Mouse (Mus musculus) MEL (cell line): ENCODE data around the gene Spout1. TPM values are rescaled to one million over a fixed set of nuclear protein-coding genes. Genes with fewer than 3 reads are reported as not detected.
"Not testable (repeated sequence)": the region's sequence is repeated elsewhere in the genome, so short reads cannot be mapped to it uniquely, and the experiment has no call there.

Source experiments
- DNase-seq: peaks from one replicate; pipeline ENCODE4 v3.0.0; 2011; ENCODE audit warnings: low read depth, low spot score
- H3K27ac ChIP-seq: 2 replicates; pipeline ENCODE4 v1.5.1; 2012; ENCODE audit warnings: low read depth, mild to moderate bottlenecking, control low read depth, low read length, moderate library complexity; ENCODE audit not compliant: control insufficient read depth
- H3K27me3 ChIP-seq, 2 experiments: fragments of 150-350 bp in 1 of 2; sonication (generic) in 1 of 2; 2 replicates each; pipeline ENCODE4 v1.6.1; 2012; ENCODE audit warnings: low read length in 2 of 2, mild to moderate bottlenecking in 2 of 2, improper control_type of control experiment in 1 of 2, moderate library complexity in 1 of 2; ENCODE audit not compliant: insufficient read depth in 2 of 2, control insufficient read depth in 1 of 2
- H3K36me3 ChIP-seq, 2 experiments: 2 replicates each; pipeline ENCODE4 v1.6.1; 2012 to 2014; ENCODE audit warnings: low read length in 2 of 2, improper control_type of control experiment in 1 of 2, inconsistent platforms in 1 of 2, mild to moderate bottlenecking in 1 of 2; ENCODE audit not compliant: insufficient read depth in 2 of 2, control insufficient read depth in 1 of 2
- H3K4me1 ChIP-seq, 2 experiments: fragments of 150-350 bp in 1 of 2; sonication (generic) in 1 of 2; 2 replicates each; pipeline ENCODE4 v1.6.1; 2012; ENCODE audit warnings: low read length in 2 of 2, improper control_type of control experiment in 1 of 2, mild to moderate bottlenecking in 1 of 2; ENCODE audit not compliant: insufficient read depth in 2 of 2, control insufficient read depth in 1 of 2
- H3K4me3 ChIP-seq, 2 experiments: fragments of 150-350 bp in 1 of 2; sonication (generic) in 1 of 2; 2 replicates each; pipeline ENCODE4 v1.5.1; 2012; ENCODE audit warnings: low read depth in 2 of 2, low read length in 2 of 2, mild to moderate bottlenecking in 2 of 2, moderate library complexity in 2 of 2, control low read depth in 1 of 2, improper control_type of control experiment in 1 of 2; ENCODE audit not compliant: control insufficient read depth in 1 of 2, insufficient read depth in 1 of 2
- H3K79me2 ChIP-seq: 2 replicates; pipeline ENCODE4 v1.6.1; 2012; ENCODE audit warnings: mild to moderate bottlenecking, low read length, moderate library complexity; ENCODE audit not compliant: control insufficient read depth, poor library complexity, insufficient read depth
- H3K9ac ChIP-seq: 2 replicates; pipeline ENCODE4 v1.6.1; 2012; ENCODE audit warnings: low read depth, mild to moderate bottlenecking, control low read depth, low read length, moderate library complexity; ENCODE audit not compliant: control insufficient read depth, poor library complexity, severe bottlenecking
- H3K9me3 ChIP-seq: fragments of 150-350 bp; sonication (generic); replicated peaks from 2 replicates; pipeline ENCODE4 v1.6.1; 2012; ENCODE audit warnings: mild to moderate bottlenecking, low read length, improper control_type of control experiment, moderate library complexity; ENCODE audit not compliant: insufficient read depth
- CTCF ChIP-seq, 3 experiments: IDR thresholded peaks in 2 of 3; conservative IDR thresholded peaks in 1 of 3; 2 replicates each; pipeline ENCODE4 v1.5.1; 2011 to 2012; ENCODE audit warnings: low read length in 3 of 3, low read depth in 2 of 3, mild to moderate bottlenecking in 2 of 3, improper control_type of control experiment in 1 of 3, inconsistent platforms in 1 of 3, mixed read lengths in 1 of 3, moderate library complexity in 1 of 3; ENCODE audit not compliant: control insufficient read depth in 1 of 3, insufficient read depth in 1 of 3, poor library complexity in 1 of 3, severe bottlenecking in 1 of 3
- E2F4 ChIP-seq: IDR thresholded peaks from 2 replicates; pipeline ENCODE4 v1.6.1; 2011; ENCODE audit warnings: low read depth, low read length, improper control_type of control experiment, borderline replicate concordance
- ETS1 ChIP-seq: IDR thresholded peaks from 2 replicates; pipeline ENCODE4 v1.6.1; 2012; ENCODE audit warnings: low read depth, mild to moderate bottlenecking, inconsistent platforms, low read length, improper control_type of control experiment, moderate library complexity
- GABPA ChIP-seq: IDR thresholded peaks from 2 replicates; pipeline ENCODE4 v1.6.1; 2012; ENCODE audit warnings: low read depth, mild to moderate bottlenecking, inconsistent platforms, low read length, improper control_type of control experiment, moderate library complexity
- HCFC1 ChIP-seq: IDR thresholded peaks from 2 replicates; pipeline ENCODE4 v1.6.1; 2012; ENCODE audit warnings: low read depth, mild to moderate bottlenecking, inconsistent platforms, low read length, improper control_type of control experiment, moderate library complexity
- MAZ ChIP-seq: IDR thresholded peaks from 2 replicates; pipeline ENCODE4 v1.6.1; 2012; ENCODE audit warnings: low read depth, mild to moderate bottlenecking, inconsistent platforms, low read length, improper control_type of control experiment
- MYB ChIP-seq: IDR thresholded peaks from 2 replicates; pipeline ENCODE4 v1.6.1; 2011; ENCODE audit warnings: mild to moderate bottlenecking, low read depth, low read length, improper control_type of control experiment
- POLR2A ChIP-seq, 2 experiments: IDR thresholded peaks; 2 replicates each; pipeline ENCODE4 v1.6.1; 2011 to 2012; ENCODE audit warnings: low read length in 2 of 2, mild to moderate bottlenecking in 2 of 2, control low read depth in 1 of 2, improper control_type of control experiment in 1 of 2, low read depth in 1 of 2, moderate library complexity in 1 of 2; ENCODE audit not compliant: control insufficient read depth in 1 of 2, insufficient read depth in 1 of 2, poor library complexity in 1 of 2
- POLR2AphosphoS2 ChIP-seq: IDR thresholded peaks from 2 replicates; pipeline ENCODE4 v1.6.1; 2011; ENCODE audit warnings: low read length, improper control_type of control experiment
- POLR2AphosphoS5 ChIP-seq: IDR thresholded peaks from 2 replicates; pipeline ENCODE4 v1.6.1; 2012; ENCODE audit warnings: low read depth, borderline replicate concordance, mild to moderate bottlenecking, inconsistent platforms, low read length, moderate library complexity, mixed read lengths
- RCOR1 ChIP-seq: IDR thresholded peaks from 2 replicates; pipeline ENCODE4 v1.6.1; 2012; ENCODE audit warnings: low read depth, mild to moderate bottlenecking, inconsistent platforms, low read length, improper control_type of control experiment
- SIN3A ChIP-seq: IDR thresholded peaks from 2 replicates; pipeline ENCODE4 v1.6.1; 2012; ENCODE audit warnings: low read length, improper control_type of control experiment, inconsistent platforms
- TCF12 ChIP-seq: IDR thresholded peaks from 2 replicates; pipeline ENCODE4 v1.6.1; 2014; ENCODE audit warnings: low read depth, mild to moderate bottlenecking, inconsistent platforms, low read length, improper control_type of control experiment, moderate library complexity
- UBTF ChIP-seq: IDR thresholded peaks from 2 replicates; pipeline ENCODE4 v1.6.1; 2012; ENCODE audit warnings: low read depth, mild to moderate bottlenecking, inconsistent platforms, low read length, improper control_type of control experiment, moderate library complexity, borderline replicate concordance; ENCODE audit not compliant: insufficient read depth
- USF1 ChIP-seq: IDR thresholded peaks from 2 replicates; pipeline ENCODE4 v1.6.1; 2014; ENCODE audit warnings: low read depth, mild to moderate bottlenecking, inconsistent platforms, low read length, improper control_type of control experiment, moderate library complexity
- USF2 ChIP-seq, 2 experiments: IDR thresholded peaks; 2 replicates each; pipeline ENCODE4 v1.6.1; 2011 to 2012; ENCODE audit warnings: improper control_type of control experiment in 2 of 2, low read length in 2 of 2, borderline replicate concordance in 1 of 2, inconsistent platforms in 1 of 2, low read depth in 1 of 2, mild to moderate bottlenecking in 1 of 2; ENCODE audit not compliant: insufficient read depth in 1 of 2
- polyA plus RNA-seq, 2 experiments: library from polyadenylated mRNA; stranded (reverse) in 1 of 2; unstranded in 1 of 2; fragments of >175 nt in 1 of 2; fragments of >200 nt in 1 of 2; gene quantifications; 2 replicates each; pipeline versions ENCODE4 v1.2.1 to v1.2.4; 2012; ENCODE audit warnings: low replicate concordance in 2 of 2, low read depth in 1 of 2; ENCODE audit not compliant: insufficient read length in 2 of 2, insufficient read depth in 1 of 2, missing spikeins in 1 of 2
- total RNA-seq: library from RNA; depleted of rRNA; stranded (reverse); fragments of 300-350 nt; gene quantifications from 2 replicates; pipeline ENCODE4 v1.2.3, GENCODE M21; 2012

Spout1 gene
- total and polyA plus RNA-seq, 3 experiments, result 83.6 to 220 (median 103) TPM

DNA sequence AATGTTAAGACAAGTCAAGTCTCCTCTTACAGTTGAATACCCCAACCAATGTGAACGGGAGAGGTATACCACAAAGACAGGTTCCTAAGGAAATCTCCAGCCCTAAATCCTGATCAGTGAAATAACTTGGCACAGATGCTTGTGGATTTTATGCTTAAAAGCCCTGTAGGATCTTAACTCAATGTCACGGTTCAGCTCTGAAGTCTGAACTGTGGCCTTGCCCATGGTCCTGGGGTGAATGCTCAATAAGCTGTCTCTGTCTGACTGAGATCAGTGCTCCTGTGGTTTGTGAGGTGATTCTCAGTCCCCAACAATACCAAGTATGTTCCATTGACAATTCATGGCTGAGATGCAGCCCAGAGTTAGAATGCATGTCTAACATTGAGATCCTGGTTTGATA, 4.2 kb upstream of the Spout1 start:
- H3K36me3 ChIP-seq, result 0 out of 4 replicates have a peak, but pooled peaks cover 0 to 2% of the 10 kb centered on the region in 2 experiments
- H3K9ac ChIP-seq, result no peak overlapping the region
- no peak overlapping the region for H3K4me3 ChIP-seq
- TF ChIP-seq CTCF (IDR thresholded peaks at IDR 0.05 in 2 of 3, conservative IDR thresholded peaks at IDR 0.05 in 1 of 3; ENCODE audit: control insufficient read depth in 1 of 3, insufficient read depth in 1 of 3, low read depth in 2 of 3, low read length in 3 of 3, poor library complexity in 1 of 3, severe bottlenecking in 1 of 3) (no peak), USF2 (IDR thresholded peaks at IDR 0.05; ENCODE audit: borderline replicate concordance in 1 of 2, insufficient read depth in 1 of 2, low read depth in 1 of 2, low read length in 2 of 2) (no peak), USF1 (no peak), GABPA (no peak), SIN3A (no peak), MYB (no peak), TCF12 (no peak), HCFC1 (no peak), ETS1 (no peak), POLR2AphosphoS5 (no peak), POLR2AphosphoS2 (no peak), E2F4 (no peak), UBTF (no peak), RCOR1 (no peak), POLR2A (IDR thresholded peaks at IDR 0.05; ENCODE audit: control insufficient read depth in 1 of 2, insufficient read depth in 1 of 2, low read depth in 1 of 2, low read length in 2 of 2, poor library complexity in 1 of 2) (no peak), MAZ (no peak)
- H3K27ac ChIP-seq, result no peak overlapping the region
- peaks cover 0 to under 1% of the 10 kb centered on the region in 2 experiments; a peak in 2 of 4 replicates for H3K4me1 ChIP-seq
- H3K9me3 ChIP-seq, result no peaks in the 10 kb centered on the region
- H3K27me3 ChIP-seq, result no peaks in the 10 kb centered on the region
- no peak for DNase-seq
- H3K79me2 ChIP-seq, result peaks cover 7% of the 10 kb centered on the region; the same call in 1 of the 2 replicates

DNA sequence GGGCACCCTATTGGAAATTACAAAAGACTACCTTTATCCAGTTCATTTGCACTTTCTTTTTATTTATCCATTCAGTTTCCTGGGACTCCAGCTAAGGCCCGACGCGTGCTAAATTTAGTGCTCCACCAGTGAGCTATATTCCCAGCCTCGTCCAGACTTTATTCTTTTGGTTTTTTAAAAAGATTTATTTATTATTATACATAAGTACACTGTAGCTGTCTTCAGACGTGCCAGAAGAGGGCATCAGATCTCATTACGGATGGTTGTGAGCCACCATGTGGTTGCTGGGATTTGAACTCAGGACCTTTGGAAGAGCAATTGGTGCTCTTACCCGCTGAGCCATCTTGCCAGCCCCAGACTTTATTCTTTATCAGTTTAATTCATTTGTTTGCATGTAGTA, 452 bp upstream of the Spout1 start:
- Histone ChIP-seq H3K4me3 (peak overlapping the region; percentile 38 to 45), H3K9ac (peak overlapping the region; percentile 2; the same call in 1 of the 2 replicates)
- H3K79me2 ChIP-seq, H3K27me3 ChIP-seq, H3K27ac ChIP-seq, H3K36me3 ChIP-seq, H3K9me3 ChIP-seq, H3K4me1 ChIP-seq, DNase-seq: not testable (repeated sequence)
